Mouse (Mus musculus): Measurements from ENCODE around the gene Notch1.

DNA sequence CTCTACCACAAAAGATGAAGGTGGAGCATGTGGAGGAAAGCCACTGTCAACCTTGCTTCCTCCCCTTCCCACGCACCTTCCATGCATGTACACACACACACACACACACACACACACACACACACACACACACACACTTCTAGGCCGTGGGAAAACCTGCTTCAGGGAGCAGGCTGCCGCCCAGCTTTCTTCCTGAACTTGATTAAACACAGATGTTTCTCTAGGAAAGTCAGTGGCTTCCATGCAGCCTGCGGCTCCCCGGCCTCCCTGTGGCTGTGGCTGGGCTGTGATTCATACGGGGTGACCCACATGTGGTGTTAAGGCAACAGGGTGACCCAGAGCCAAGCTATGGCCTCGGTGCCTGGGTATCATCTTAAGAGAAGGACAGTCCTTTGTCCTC lies 22.1 kb downstream of the Notch1 start:
- TF ChIP-seq CTCF (IDR thresholded peaks at IDR 0.05; ENCODE audit: low read depth), result no peak
- no peak for TF ChIP-seq EP300 (IDR thresholded peaks at IDR 0.05; ENCODE audit: low read depth)
